Mouse (Mus musculus): Measurements from ENCODE around the gene Cacnb4.

DNA sequence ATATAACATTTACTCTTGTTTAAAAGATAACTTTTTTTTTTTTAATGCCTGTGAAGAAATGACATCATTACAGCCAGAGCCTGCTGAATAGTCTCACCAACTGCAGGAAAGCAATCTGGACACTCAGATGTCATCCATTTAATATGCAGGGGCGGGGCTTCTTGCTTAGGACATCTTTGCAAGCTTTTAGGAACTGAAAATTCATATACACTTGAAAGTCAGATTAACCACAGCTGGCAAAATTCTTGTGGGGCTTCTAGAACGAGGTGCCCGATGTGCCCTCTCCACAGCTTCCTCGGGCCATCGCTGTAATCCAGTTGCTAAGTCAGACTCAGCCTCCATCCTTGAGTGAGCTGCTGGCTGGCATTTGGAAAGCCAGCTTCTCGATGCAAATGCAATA lies 137.3 kb downstream of the Cacnb4 start:
- TF ChIP-seq FLI1 (IDR thresholded peaks at IDR 0.05; ENCODE audit: low read length) (no peak), GATA1 (IDR thresholded peaks at IDR 0.05; ENCODE audit: borderline replicate concordance, low read length) (no peak)

Data from megakaryocyte, embryonic 14.5 days (primary cell).